Mouse (Mus musculus): Measurements from ENCODE around the gene Dlg2. TPM values are rescaled to one million over a fixed set of nuclear protein-coding genes. Genes with fewer than 3 reads are reported as not detected.

The Dlg2 gene
- polyA plus RNA-seq, 1 experiment from 2014 or later = 38.4 TPM

- Histone ChIP-seq H3K4me2 (ENCODE audit: low read length) (no peak overlapping the region), H3K36me3 (ENCODE audit: control insufficient read depth, insufficient read depth) (no peaks in the 10 kb centered on the region), H3K27ac (ENCODE audit: low read length) (no peak overlapping the region), H3K9ac (replicated peaks; ENCODE audit: low read depth, low read length) (no peak overlapping the region), H3K27me3 (replicated peaks; ENCODE audit: control insufficient read depth, insufficient read depth, low read length) (no peaks in the 10 kb centered on the region), H3K9me3 (ENCODE audit: control insufficient read depth, low read length) (no peaks in the 10 kb centered on the region), H3K4me1 (replicated peaks; ENCODE audit: control insufficient read depth, insufficient read depth, low read length) (peaks cover 2% of the 10 kb centered on the region; the same call in 1 of the 2 replicates), H3K4me3 (replicated peaks; ENCODE audit: low read length) (no peak overlapping the region)
- WGBS = 88% methylated on average over 2 of the region's 2 CpGs
- no peak for ATAC-seq
Measured at GRCm38 (mm10) chr7:92321786-92322185, 1845.3 kb downstream of the Dlg2 start.

DNA sequence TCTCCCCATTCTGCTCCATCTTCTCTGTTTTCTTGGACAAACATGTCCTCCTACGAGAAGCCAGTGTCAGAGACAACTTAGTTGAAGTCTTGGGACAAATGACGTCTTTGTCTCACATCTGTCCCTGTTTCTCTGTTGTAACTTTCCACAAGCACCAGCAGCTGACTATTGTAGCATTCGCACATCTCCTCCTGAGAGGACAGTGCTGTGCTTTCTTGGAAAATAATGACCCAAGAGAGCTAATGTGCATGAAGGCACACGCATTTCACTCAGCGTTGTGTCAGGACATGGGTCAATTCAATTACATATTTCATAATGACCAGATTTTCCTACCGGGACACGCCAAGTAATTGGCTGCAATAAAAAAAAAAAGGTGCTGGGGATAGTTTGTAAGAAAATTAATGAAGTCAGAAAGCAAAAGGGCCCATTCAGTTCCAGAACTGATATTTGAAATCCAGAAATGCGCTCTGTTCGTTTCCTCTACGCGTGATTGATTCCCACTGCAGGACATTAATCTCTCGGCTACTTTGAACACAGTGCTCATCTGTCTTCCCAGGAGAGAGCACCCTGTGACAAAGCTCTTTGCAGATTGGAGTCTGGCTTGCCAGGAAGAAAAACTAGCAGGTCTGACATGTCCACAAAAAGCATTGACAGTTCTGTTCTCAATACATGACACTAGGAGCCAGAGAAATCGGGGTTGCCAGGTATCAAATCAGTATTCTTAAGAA lies 1846.0 kb downstream of the Dlg2 start:
- H3K27me3 ChIP-seq (replicated peaks; ENCODE audit: control insufficient read depth, insufficient read depth, low read length) = no peaks in the 10 kb centered on the region
- no peak overlapping the region for H3K9ac ChIP-seq (replicated peaks; ENCODE audit: low read depth, low read length)
- no peaks in the 10 kb centered on the region for H3K36me3 ChIP-seq (ENCODE audit: control insufficient read depth, insufficient read depth)
- H3K4me2 ChIP-seq (ENCODE audit: low read length) = no peak overlapping the region
- no peaks in the 10 kb centered on the region; the same call in 1 of the 2 replicates for H3K4me1 ChIP-seq (replicated peaks; ENCODE audit: control insufficient read depth, insufficient read depth, low read length)
- no peaks in the 10 kb centered on the region for H3K9me3 ChIP-seq (ENCODE audit: control insufficient read depth, low read length)
- 70% methylated on average over 13 of the region's 13 CpGs for WGBS
- H3K4me3 ChIP-seq (replicated peaks; ENCODE audit: low read length) = no peak overlapping the region
- ATAC-seq = no peak
- no peak overlapping the region for H3K27ac ChIP-seq (ENCODE audit: low read length)

DNA sequence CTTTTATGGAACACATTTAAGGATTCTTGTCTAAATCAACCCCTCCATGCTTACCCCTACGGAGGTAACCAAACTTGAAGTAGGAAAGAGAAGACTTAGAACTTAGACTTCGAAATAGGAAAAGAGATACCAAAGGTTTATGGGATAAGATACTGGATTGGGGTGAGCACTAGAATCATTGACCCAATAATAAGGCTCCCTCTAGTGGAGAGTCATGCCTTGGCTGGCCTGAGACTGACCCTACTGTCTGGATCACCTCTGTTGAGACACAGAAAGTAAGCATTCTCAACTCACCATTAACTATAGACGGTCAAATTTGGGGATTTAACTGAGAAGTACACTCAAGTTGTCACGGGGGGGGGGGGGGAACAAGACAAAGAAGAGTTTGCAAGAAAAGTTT lies 1847.2 kb downstream of the Dlg2 start:
- Histone ChIP-seq H3K4me2 (ENCODE audit: low read length) (no peak overlapping the region), H3K36me3 (ENCODE audit: control insufficient read depth, insufficient read depth) (no peaks in the 10 kb centered on the region), H3K4me1 (replicated peaks; ENCODE audit: control insufficient read depth, insufficient read depth, low read length) (no peaks in the 10 kb centered on the region; the same call in 1 of the 2 replicates), H3K9me3 (ENCODE audit: control insufficient read depth, low read length) (no peaks in the 10 kb centered on the region), H3K4me3 (replicated peaks; ENCODE audit: low read length) (no peak overlapping the region), H3K27ac (ENCODE audit: low read length) (no peak overlapping the region), H3K9ac (replicated peaks; ENCODE audit: low read depth, low read length) (no peak overlapping the region), H3K27me3 (replicated peaks; ENCODE audit: control insufficient read depth, insufficient read depth, low read length) (no peaks in the 10 kb centered on the region)
- 48% methylated on average over 4 of the region's 4 CpGs for WGBS
- no peak for ATAC-seq

- no peak overlapping the region for H3K27ac ChIP-seq (ENCODE audit: low read length)
- no peaks in the 10 kb centered on the region for H3K27me3 ChIP-seq (replicated peaks; ENCODE audit: control insufficient read depth, insufficient read depth, low read length)
- 53% methylated on average over 2 of the region's 2 CpGs for WGBS
- no peak for ATAC-seq
- no peak overlapping the region for H3K4me3 ChIP-seq (replicated peaks; ENCODE audit: low read length)
- no peak overlapping the region for H3K4me2 ChIP-seq (ENCODE audit: low read length)
- no peak overlapping the region for H3K9ac ChIP-seq (replicated peaks; ENCODE audit: low read depth, low read length)
- H3K36me3 ChIP-seq (ENCODE audit: control insufficient read depth, insufficient read depth) = no peaks in the 10 kb centered on the region
- H3K4me1 ChIP-seq (replicated peaks; ENCODE audit: control insufficient read depth, insufficient read depth, low read length) = no peaks in the 10 kb centered on the region; the same call in 1 of the 2 replicates
- no peaks in the 10 kb centered on the region for H3K9me3 ChIP-seq (ENCODE audit: control insufficient read depth, low read length)
Measured at GRCm38 (mm10) chr7:92327343-92327896, 1850.9 kb downstream of the Dlg2 start.

DNA sequence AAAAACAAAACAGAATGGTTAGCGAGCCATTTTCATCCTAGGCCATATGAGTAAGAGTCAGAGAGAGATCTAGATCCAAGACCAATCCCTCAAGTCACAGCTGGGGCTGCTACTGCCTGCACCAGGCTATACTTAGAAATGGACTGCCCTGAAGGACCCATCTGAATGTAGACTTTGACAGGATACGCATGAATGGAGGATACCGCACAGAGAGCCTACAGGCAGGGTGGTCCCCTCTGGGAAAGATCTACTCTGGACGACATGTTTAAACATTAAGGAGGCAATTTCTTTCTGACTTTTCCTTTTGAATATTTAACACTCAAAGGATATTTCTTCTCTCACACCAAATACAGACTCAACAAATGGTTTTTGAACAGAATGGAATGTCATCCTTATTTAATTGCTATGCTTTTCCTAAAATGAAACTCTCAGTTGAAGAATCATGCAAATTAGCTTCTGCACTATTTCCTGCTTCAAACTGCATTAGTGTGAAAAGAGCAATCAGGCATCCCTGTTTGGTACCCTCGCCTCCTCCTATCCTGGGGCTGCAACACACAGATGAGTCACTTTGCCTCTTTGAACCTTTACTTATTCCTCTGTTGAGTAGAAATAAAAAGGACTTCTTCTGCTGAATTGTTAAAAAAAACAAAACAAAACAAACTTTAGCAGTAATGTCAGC lies 1856.9 kb downstream of the Dlg2 start:
- no peak overlapping the region for H3K4me3 ChIP-seq (replicated peaks; ENCODE audit: low read length)
- H3K36me3 ChIP-seq (ENCODE audit: control insufficient read depth, insufficient read depth) = no peaks in the 10 kb centered on the region
- H3K4me1 ChIP-seq (replicated peaks; ENCODE audit: control insufficient read depth, insufficient read depth, low read length) = no peaks in the 10 kb centered on the region
- no peaks in the 10 kb centered on the region for H3K9me3 ChIP-seq (ENCODE audit: control insufficient read depth, low read length)
- no peak for ATAC-seq
- H3K4me2 ChIP-seq (ENCODE audit: low read length) = no peak overlapping the region
- no peaks in the 10 kb centered on the region for H3K27me3 ChIP-seq (replicated peaks; ENCODE audit: control insufficient read depth, insufficient read depth, low read length)
- WGBS = 63% methylated on average over 5 of the region's 5 CpGs
- H3K27ac ChIP-seq (ENCODE audit: low read length) = no peak overlapping the region; the same call in 1 of the 2 replicates
- H3K9ac ChIP-seq (replicated peaks; ENCODE audit: low read depth, low read length) = no peak overlapping the region

GRCm38 (mm10) chr7:92356542-92356941 lies 1880.1 kb downstream of the Dlg2 start:
- H3K36me3 ChIP-seq (ENCODE audit: control insufficient read depth, insufficient read depth) = no peaks in the 10 kb centered on the region
- WGBS = 69% methylated on average over 3 of the region's 3 CpGs
- ATAC-seq = no peak

DNA sequence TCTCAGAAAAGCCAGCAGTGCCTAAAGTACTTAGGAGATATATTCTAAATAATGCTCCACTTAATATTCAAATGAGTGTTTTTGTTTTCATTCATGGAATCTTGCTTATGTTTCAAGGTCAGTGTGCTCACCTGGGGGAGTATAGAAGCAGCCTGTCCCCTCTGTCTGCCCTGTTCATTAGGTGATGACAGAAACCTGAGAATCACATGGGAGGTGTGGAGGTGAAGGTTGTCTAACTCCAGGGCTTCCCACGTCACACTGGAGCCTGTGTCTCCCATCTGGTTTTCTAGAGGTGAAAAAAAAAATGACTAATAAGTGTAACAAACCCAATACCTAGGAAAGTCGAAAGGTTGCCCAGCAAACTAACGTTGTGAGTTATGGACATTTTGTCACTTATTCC lies 1886.9 kb downstream of the Dlg2 start:
- H3K9me3 ChIP-seq (ENCODE audit: control insufficient read depth, low read length) = no peaks in the 10 kb centered on the region
- no peak overlapping the region for H3K4me3 ChIP-seq (replicated peaks; ENCODE audit: low read length)
- ATAC-seq = no peak
- no peak overlapping the region for H3K9ac ChIP-seq (replicated peaks; ENCODE audit: low read depth, low read length)
- H3K27ac ChIP-seq (ENCODE audit: low read length) = no peak overlapping the region
- no peaks in the 10 kb centered on the region for H3K27me3 ChIP-seq (replicated peaks; ENCODE audit: control insufficient read depth, insufficient read depth, low read length)
- no peaks in the 10 kb centered on the region for H3K36me3 ChIP-seq (ENCODE audit: control insufficient read depth, insufficient read depth)
- H3K4me2 ChIP-seq (ENCODE audit: low read length) = no peak overlapping the region
- WGBS = 73% methylated on average over 3 of the region's 3 CpGs
- H3K4me1 ChIP-seq (replicated peaks; ENCODE audit: control insufficient read depth, insufficient read depth, low read length) = peaks cover 5% of the 10 kb centered on the region

More at GRCm38 (mm10) chr7:92356542-92356941, 1880.1 kb downstream of the Dlg2 start:
- no peaks in the 10 kb centered on the region for H3K4me1 ChIP-seq (replicated peaks; ENCODE audit: control insufficient read depth, insufficient read depth, low read length)
- H3K4me3 ChIP-seq (replicated peaks; ENCODE audit: low read length) = no peak overlapping the region
- H3K4me2 ChIP-seq (ENCODE audit: low read length) = no peak overlapping the region
- no peak overlapping the region for H3K27ac ChIP-seq (ENCODE audit: low read length)
- no peaks in the 10 kb centered on the region for H3K9me3 ChIP-seq (ENCODE audit: control insufficient read depth, low read length)
- no peaks in the 10 kb centered on the region for H3K27me3 ChIP-seq (replicated peaks; ENCODE audit: control insufficient read depth, insufficient read depth, low read length)
- no peak overlapping the region for H3K9ac ChIP-seq (replicated peaks; ENCODE audit: low read depth, low read length)

GRCm38 (mm10) chr7:92363800-92364199 lies 1887.3 kb downstream of the Dlg2 start:
- Histone ChIP-seq H3K4me1 (replicated peaks; ENCODE audit: control insufficient read depth, insufficient read depth, low read length) (peaks cover 5% of the 10 kb centered on the region), H3K9ac (replicated peaks; ENCODE audit: low read depth, low read length) (no peak overlapping the region), H3K4me2 (ENCODE audit: low read length) (no peak overlapping the region), H3K27ac (ENCODE audit: low read length) (no peak overlapping the region), H3K9me3 (ENCODE audit: control insufficient read depth, low read length) (no peaks in the 10 kb centered on the region), H3K36me3 (ENCODE audit: control insufficient read depth, insufficient read depth) (no peaks in the 10 kb centered on the region), H3K4me3 (replicated peaks; ENCODE audit: low read length) (no peak overlapping the region), H3K27me3 (replicated peaks; ENCODE audit: control insufficient read depth, insufficient read depth, low read length) (no peaks in the 10 kb centered on the region)
- ATAC-seq = no peak
- WGBS = 91% methylated on average over 4 of the region's 4 CpGs

- Histone ChIP-seq H3K4me3 (replicated peaks; ENCODE audit: low read length) (no peak overlapping the region), H3K9ac (replicated peaks; ENCODE audit: low read depth, low read length) (no peak overlapping the region), H3K27ac (ENCODE audit: low read length) (no peak overlapping the region), H3K4me2 (ENCODE audit: low read length) (no peak overlapping the region), H3K27me3 (replicated peaks; ENCODE audit: control insufficient read depth, insufficient read depth, low read length) (no peaks in the 10 kb centered on the region), H3K36me3 (ENCODE audit: control insufficient read depth, insufficient read depth) (no peaks in the 10 kb centered on the region), H3K4me1 (replicated peaks; ENCODE audit: control insufficient read depth, insufficient read depth, low read length) (peaks cover 5% of the 10 kb centered on the region), H3K9me3 (ENCODE audit: control insufficient read depth, low read length) (no peaks in the 10 kb centered on the region)
- WGBS = 74% methylated on average over 1 of the region's 1 CpGs
- ATAC-seq = peak; percentile 60
Measured at GRCm38 (mm10) chr7:92367111-92367510, 1890.6 kb downstream of the Dlg2 start.
